Mouse (Mus musculus) liver, embryonic 15.5 days (tissue): Measurements from ENCODE around the gene Inpp4a. TPM values are rescaled to one million over a fixed set of nuclear protein-coding genes. Genes with fewer than 3 reads are reported as not detected.

Experiments
- ATAC-seq: fragments of 200-750 bp; cut with Nextera tagmentation; 2 replicates; pipeline ENCODE4 v1.8.0; 2017; ENCODE audit warnings: moderate number of reproducible peaks, mild to moderate bottlenecking, moderate library complexity; ENCODE audit not compliant: insufficient read depth
- H3K27ac ChIP-seq: fragments of 300-500 bp; sonication (generic); replicated peaks from 2 replicates; pipeline ENCODE4 v1.5.1; 2015; ENCODE audit warnings: mild to moderate bottlenecking, inconsistent platforms
- H3K27me3 ChIP-seq: fragments of 300-500 bp; sonication (generic); 2 replicates; pipeline ENCODE4 v1.6.1; 2015; ENCODE audit warnings: mild to moderate bottlenecking, inconsistent platforms
- H3K36me3 ChIP-seq: fragments of 300-500 bp; sonication (generic); replicated peaks from 2 replicates; pipeline ENCODE4 v1.6.1; 2015; ENCODE audit warnings: moderate library complexity, mild to moderate bottlenecking, inconsistent platforms
- H3K4me1 ChIP-seq: fragments of 300-500 bp; sonication (generic); replicated peaks from 2 replicates; pipeline ENCODE4 v1.6.1; 2015; ENCODE audit warnings: inconsistent platforms
- H3K4me2 ChIP-seq: fragments of 300-500 bp; sonication (generic); 2 replicates; pipeline ENCODE4 v1.6.1; 2015; ENCODE audit warnings: moderate library complexity, mild to moderate bottlenecking, inconsistent platforms
- H3K4me3 ChIP-seq: fragments of 300-500 bp; sonication (generic); replicated peaks from 2 replicates; pipeline ENCODE4 v1.5.1; 2015; ENCODE audit warnings: mild to moderate bottlenecking, inconsistent platforms
- H3K9ac ChIP-seq: fragments of 300-500 bp; sonication (generic); 2 replicates; pipeline ENCODE4 v1.6.1; 2015; ENCODE audit warnings: moderate library complexity, mild to moderate bottlenecking, inconsistent platforms
- H3K9me3 ChIP-seq: fragments of 300-500 bp; sonication (generic); replicated peaks from 2 replicates; pipeline ENCODE4 v1.6.1; 2016; ENCODE audit warnings: inconsistent platforms
- WGBS: fragments of 180-500 bp; shearing (Covaris S2); methylation state at CpG from one replicate; pipeline ENCODE4 v1.1.7; 2015; ENCODE audit warnings: mixed read lengths; ENCODE audit not compliant: insufficient replicate concordance; 5-methylcytosine and 5-hydroxymethylcytosine counted together
- polyA plus RNA-seq: library from polyadenylated mRNA; unstranded; fragments of >200 nt; fragmentation: Nextera tagmentation; extraction: Ambion mirVana; gene quantifications from 2 replicates; pipeline ENCODE4 v1.2.1, GENCODE M21; 2015

The Inpp4a gene
- polyA plus RNA-seq: 4.4 and 5.0 TPM in 2 replicates

GRCm38 (mm10) chr1:37299540-37300491 is at the start of gene Inpp4a:
Gene Inpp4a, plus strand, starts transcription at chr1:37299865.
- Histone ChIP-seq H3K9me3 (no peaks in the 10 kb centered on the region), H3K4me2 (peak within 1 kb of the TSS; percentile 94), H3K27me3 (peaks cover 24% of the 10 kb centered on the region), H3K4me1 (peaks cover 17% of the 10 kb centered on the region), H3K36me3 (no peaks in the 10 kb centered on the region), H3K9ac (peak within 1 kb of the TSS; percentile 60), H3K27ac (no peak within 1 kb of the TSS), H3K4me3 (peak within 1 kb of the TSS; percentile 71)
- ATAC-seq: peak; percentile 89
- under 1% methylated on average over 77 of the region's 77 CpGs for WGBS

GRCm38 (mm10) chr1:37250643-37251310 is 48.9 kb upstream of the Inpp4a start:
- Histone ChIP-seq H3K9me3 (no peaks in the 10 kb centered on the region), H3K27ac (no peak overlapping the region), H3K27me3 (no peaks in the 10 kb centered on the region), H3K4me3 (no peak overlapping the region), H3K4me1 (no peaks in the 10 kb centered on the region), H3K4me2 (no peak overlapping the region), H3K36me3 (no peaks in the 10 kb centered on the region), H3K9ac (no peak overlapping the region)
- ATAC-seq: no peak
- WGBS: 32% methylated on average over 5 of the region's 5 CpGs

GRCm38 (mm10) chr1:37258443-37258842 is 41.2 kb upstream of the Inpp4a start:
- WGBS: 63% methylated on average over 2 of the region's 2 CpGs
- no peaks in the 10 kb centered on the region for H3K9me3 ChIP-seq
- ATAC-seq: no peak
- no peak overlapping the region for H3K4me3 ChIP-seq
- H3K4me2 ChIP-seq: no peak overlapping the region
- H3K27ac ChIP-seq: no peak overlapping the region
- H3K27me3 ChIP-seq: no peaks in the 10 kb centered on the region
- H3K4me1 ChIP-seq: no peaks in the 10 kb centered on the region
- no peak overlapping the region for H3K9ac ChIP-seq
- no peaks in the 10 kb centered on the region for H3K36me3 ChIP-seq

GRCm38 (mm10) chr1:37272464-37272863 is 27.2 kb upstream of the Inpp4a start:
- no peaks in the 10 kb centered on the region for H3K9me3 ChIP-seq
- no peak overlapping the region for H3K4me3 ChIP-seq
- H3K4me2 ChIP-seq: no peak overlapping the region
- 6% methylated on average over 7 of the region's 7 CpGs for WGBS
- H3K27ac ChIP-seq: no peak overlapping the region
- H3K27me3 ChIP-seq: no peaks in the 10 kb centered on the region
- H3K36me3 ChIP-seq: no peaks in the 10 kb centered on the region
- no peaks in the 10 kb centered on the region for H3K4me1 ChIP-seq
- H3K9ac ChIP-seq: no peak overlapping the region
- no peak for ATAC-seq

GRCm38 (mm10) chr1:37286556-37286955 is 13.1 kb upstream of the Inpp4a start:
- Histone ChIP-seq H3K36me3 (no peaks in the 10 kb centered on the region), H3K9me3 (no peaks in the 10 kb centered on the region), H3K9ac (no peak overlapping the region), H3K4me2 (no peak overlapping the region), H3K27ac (no peak overlapping the region), H3K4me1 (no peaks in the 10 kb centered on the region), H3K27me3 (no peaks in the 10 kb centered on the region), H3K4me3 (no peak overlapping the region)
- ATAC-seq: no peak
- WGBS: 53% methylated on average over 7 of the region's 7 CpGs

- Histone ChIP-seq H3K4me2 (no peak overlapping the region), H3K9ac (no peak overlapping the region), H3K27me3 (no peaks in the 10 kb centered on the region), H3K4me3 (no peak overlapping the region), H3K27ac (no peak overlapping the region), H3K4me1 (no peaks in the 10 kb centered on the region), H3K9me3 (no peaks in the 10 kb centered on the region), H3K36me3 (no peaks in the 10 kb centered on the region)
- ATAC-seq: no peak
- 52% methylated on average over 1 of the region's 1 CpGs for WGBS
Observed at GRCm38 (mm10) chr1:37287748-37288147, 11.9 kb upstream of the Inpp4a start.

- no peak for ATAC-seq
- Histone ChIP-seq H3K27me3 (no peaks in the 10 kb centered on the region), H3K4me2 (no peak overlapping the region), H3K27ac (no peak overlapping the region), H3K9me3 (no peaks in the 10 kb centered on the region), H3K4me3 (no peak overlapping the region), H3K4me1 (no peaks in the 10 kb centered on the region), H3K36me3 (no peaks in the 10 kb centered on the region), H3K9ac (no peak overlapping the region)
- WGBS: 65% methylated on average over 11 of the region's 11 CpGs
Observed at GRCm38 (mm10) chr1:37288181-37288935, 11.3 kb upstream of the Inpp4a start.

GRCm38 (mm10) chr1:37288941-37289340 is 10.7 kb upstream of the Inpp4a start:
- Histone ChIP-seq H3K4me2 (no peak overlapping the region), H3K9me3 (no peaks in the 10 kb centered on the region), H3K9ac (no peak overlapping the region), H3K27ac (no peak overlapping the region), H3K36me3 (no peaks in the 10 kb centered on the region), H3K4me3 (no peak overlapping the region), H3K4me1 (no peaks in the 10 kb centered on the region), H3K27me3 (no peaks in the 10 kb centered on the region)
- ATAC-seq: no peak
- WGBS: 61% methylated on average over 7 of the region's 7 CpGs

GRCm38 (mm10) chr1:37296414-37296813 is 3.3 kb upstream of the Inpp4a start:
- 40% methylated on average over 1 of the region's 1 CpGs for WGBS
- Histone ChIP-seq H3K4me2 (no peak overlapping the region), H3K4me1 (peaks cover 14% of the 10 kb centered on the region)

GRCm38 (mm10) chr1:37298904-37299303 is 761 bp upstream of the Inpp4a start:
- Histone ChIP-seq H3K9ac (no peak overlapping the region), H3K27ac (no peak overlapping the region), H3K4me3 (no peak overlapping the region), H3K9me3 (no peaks in the 10 kb centered on the region), H3K4me1 (peaks cover 17% of the 10 kb centered on the region), H3K36me3 (no peaks in the 10 kb centered on the region), H3K4me2 (no peak overlapping the region), H3K27me3 (peaks cover 24% of the 10 kb centered on the region)
- ATAC-seq: no peak
- 66% methylated on average over 2 of the region's 2 CpGs for WGBS

More at GRCm38 (mm10) chr1:37296414-37296813, 3.3 kb upstream of the Inpp4a start:
- no peak overlapping the region for H3K4me3 ChIP-seq
- H3K9ac ChIP-seq: no peak overlapping the region
- H3K36me3 ChIP-seq: no peaks in the 10 kb centered on the region
- no peak overlapping the region for H3K27ac ChIP-seq
- H3K27me3 ChIP-seq: peaks cover 16% of the 10 kb centered on the region
- no peak for ATAC-seq
- no peaks in the 10 kb centered on the region for H3K9me3 ChIP-seq

- no peak overlapping the region for H3K27ac ChIP-seq
- H3K36me3 ChIP-seq: no peaks in the 10 kb centered on the region
- no peaks in the 10 kb centered on the region for H3K9me3 ChIP-seq
- H3K4me3 ChIP-seq: peak overlapping the region; percentile 71
- no peak for ATAC-seq
- 29% methylated on average over 5 of the region's 5 CpGs for WGBS
- H3K4me2 ChIP-seq: peak overlapping the region; percentile 94
- H3K27me3 ChIP-seq: peaks cover 24% of the 10 kb centered on the region
- H3K9ac ChIP-seq: 0 out of 2 replicates have a peak overlapping the region, but pooled peaks have one; percentile 60
- peaks cover 17% of the 10 kb centered on the region for H3K4me1 ChIP-seq
Observed at GRCm38 (mm10) chr1:37300650-37301049, 985 bp downstream of the Inpp4a start.
